Mouse (Mus musculus): ENCODE data around the gene Akap11. TPM values are rescaled to one million over a fixed set of nuclear protein-coding genes. Genes with fewer than 3 reads are reported as not detected.

The Akap11 gene
- polyA plus RNA-seq, 1 experiment from 2014 or later: 12.5 TPM

GRCm38 (mm10) chr14:78447542-78447941, 89.1 kb downstream of the Akap11 start:
- Histone ChIP-seq H3K4me2 (no peak overlapping the region), H3K36me3 (no peaks in the 10 kb centered on the region), H3K27me3 (replicated peaks) (no peaks in the 10 kb centered on the region), H3K9ac (no peak overlapping the region), H3K27ac (replicated peaks) (no peak overlapping the region), H3K9me3 (no peaks in the 10 kb centered on the region), H3K4me1 (no peaks in the 10 kb centered on the region), H3K4me3 (no peak overlapping the region)
- ATAC-seq (ENCODE audit: extremely low read depth, insufficient number of reproducible peaks, low FRiP score, low TSS enrichment): no peak
- WGBS: 48% methylated on average over 3 of the region's 3 CpGs

Other genes with a start within 250 kb of the Akap11 start
- 0.07 and 0.14 TPM in 2 replicates for gene Tnfsf11, start 228.8 kb downstream of the Akap11 start, polyA plus RNA-seq (2015; fragmentation: Nextera tagmentation; extraction: Ambion mirVana)
- 1.2 and 1.5 TPM in 2 replicates for gene Dgkh, start 196.0 kb upstream of the Akap11 start, polyA plus RNA-seq (2015; fragmentation: Nextera tagmentation; extraction: Ambion mirVana)